Mouse (Mus musculus) midbrain, postnatal 0 days (tissue): Measurements from ENCODE around the gene Usp19. TPM values are rescaled to one million over a fixed set of nuclear protein-coding genes. Genes with fewer than 3 reads are reported as not detected.
A peak's percentile ranks its signal among the peaks of the same experiment; 100 is the strongest.

Experiments
- ATAC-seq: fragments of 200-750 bp; cut with Nextera tagmentation; 2 replicates; pipeline ENCODE4 v1.8.0; 2017; ENCODE audit warnings: moderate number of reproducible peaks, mild to moderate bottlenecking, moderate TSS enrichment, moderate library complexity; ENCODE audit not compliant: low FRiP score
- DNase-seq: peaks from one replicate; pipeline ENCODE4 v3.0.0-alpha.2; 2015; ENCODE audit warnings: low spot score
- H3K27ac ChIP-seq: fragments of 300-500 bp; sonication (generic); 2 replicates; pipeline ENCODE4 v1.5.1; 2014; ENCODE audit warnings: low read depth, mild to moderate bottlenecking, low read length, mixed read lengths
- H3K27me3 ChIP-seq: fragments of 300-500 bp; sonication (generic); 2 replicates; pipeline ENCODE4 v1.6.1; 2014; ENCODE audit warnings: low read length, control low read depth, mixed read lengths; ENCODE audit not compliant: insufficient read depth
- H3K36me3 ChIP-seq: fragments of 300-500 bp; sonication (generic); 2 replicates; pipeline ENCODE4 v1.6.1; 2014; ENCODE audit warnings: low read length, control low read depth, mixed read lengths; ENCODE audit not compliant: insufficient read depth
- H3K4me1 ChIP-seq: fragments of 300-500 bp; sonication (generic); 2 replicates; pipeline ENCODE4 v1.6.1; 2014; ENCODE audit warnings: mild to moderate bottlenecking, control low read depth, antibody characterized with exemption, low read length, mixed read lengths; ENCODE audit not compliant: insufficient read depth
- H3K4me2 ChIP-seq: fragments of 300-500 bp; sonication (generic); 2 replicates; pipeline ENCODE4 v1.6.1; 2014; ENCODE audit warnings: low read depth, mild to moderate bottlenecking, low read length, mixed read lengths; ENCODE audit not compliant: poor library complexity, severe bottlenecking
- H3K4me3 ChIP-seq: fragments of 300-500 bp; sonication (generic); 2 replicates; pipeline ENCODE4 v1.5.1; 2014; ENCODE audit warnings: low read depth, mild to moderate bottlenecking, low read length, moderate library complexity
- H3K9ac ChIP-seq: fragments of 300-500 bp; sonication (generic); replicated peaks from 2 replicates; pipeline ENCODE4 v1.6.1; 2014; ENCODE audit warnings: mild to moderate bottlenecking, low read length, moderate library complexity, mixed read lengths; ENCODE audit not compliant: poor library complexity, severe bottlenecking
- H3K9me3 ChIP-seq: fragments of 300-500 bp; sonication (generic); 2 replicates; pipeline ENCODE4 v1.6.1; 2016; ENCODE audit warnings: low read length, control low read depth
- CTCF ChIP-seq: IDR thresholded peaks from 2 replicates; pipeline ENCODE4 v1.5.1; 2016; ENCODE audit warnings: antibody characterized with exemption, mild to moderate bottlenecking
- WGBS: fragments of 180-500 bp; shearing (Covaris S2); extraction: QIAGEN DNeasy Blood & Tissue Kit; methylation state at CpG from one replicate; pipeline ENCODE4 v1.1.7; 2014; 5-methylcytosine and 5-hydroxymethylcytosine counted together
- polyA plus RNA-seq: library from polyadenylated mRNA; unstranded; fragments of >200 nt; fragmentation: Nextera tagmentation; extraction: Ambion mirVana; gene quantifications from 2 replicates; pipeline ENCODE4 v1.2.1, GENCODE M21; 2015
- total RNA-seq: library from RNA; depleted of rRNA; stranded (reverse); fragments of >200 nt; gene quantifications from 2 replicates; pipeline ENCODE4 v1.2.3, GENCODE M21; 2014

Gene Usp19
- total and polyA plus RNA-seq, 2 experiments from 2014 or later: 50.7 to 113 TPM

DNA sequence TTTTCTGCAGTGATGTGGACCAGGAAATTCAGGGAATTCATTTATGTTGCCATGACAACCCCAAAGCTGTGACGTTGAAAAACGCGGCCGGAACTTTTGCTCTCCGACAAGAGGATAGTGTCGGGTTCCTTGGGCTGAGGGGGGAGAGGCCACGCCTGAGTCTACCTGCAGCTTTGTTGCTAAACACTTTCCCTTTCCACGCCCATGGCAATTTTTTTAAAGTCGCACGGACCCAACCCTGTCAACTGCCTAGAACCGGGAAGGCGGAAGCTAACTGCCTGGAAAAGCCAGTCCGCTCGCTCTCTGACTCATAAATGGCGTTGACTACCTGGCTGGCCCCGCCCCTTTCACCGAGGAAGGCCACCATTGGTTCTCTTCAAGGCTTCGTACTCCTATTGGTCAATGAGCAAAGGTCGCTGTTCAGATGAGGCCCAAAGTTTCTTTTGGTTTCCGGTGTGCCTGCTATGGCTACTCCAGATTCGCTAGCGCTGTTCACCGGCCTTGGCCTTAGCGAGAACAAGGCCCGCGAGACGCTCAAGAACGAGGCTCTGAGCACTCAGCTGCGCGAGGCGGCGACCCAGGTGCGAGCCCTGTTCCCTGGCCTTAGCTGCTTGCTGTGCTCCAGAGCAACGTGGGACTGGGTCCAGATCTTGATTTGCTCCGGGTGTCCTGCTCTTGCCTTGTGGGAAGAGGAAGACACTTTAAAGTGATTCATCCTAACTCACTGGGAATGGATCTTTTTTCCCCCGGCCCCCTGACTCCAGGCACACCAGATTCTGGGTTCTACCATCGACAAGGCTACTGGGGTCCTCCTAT, 17.4 kb downstream of the Usp19 start, which contains the start of gene Qars:
TSS of gene Qars (plus strand) at position 88 of the 816 bp plus-strand sequence.
- Histone ChIP-seq H3K4me2 (peak within 1 kb of the TSS; percentile 77), H3K4me3 (peak within 1 kb of the TSS; percentile 45), H3K9me3 (no peaks in the 10 kb centered on the region), H3K9ac (peak within 1 kb of the TSS; percentile 55), H3K27ac (peak within 1 kb of the TSS; percentile 53), H3K27me3 (no peaks in the 10 kb centered on the region), H3K4me1 (peaks cover 9% of the 10 kb centered on the region; the same call in 1 of the 2 replicates), H3K36me3 (peaks cover 25% of the 10 kb centered on the region)
- DNase-seq: peak; percentile 97
- peak; percentile 95 for ATAC-seq
- TF ChIP-seq CTCF: no peak
- under 1% methylated on average over 37 of the region's 37 CpGs for WGBS

DNA sequence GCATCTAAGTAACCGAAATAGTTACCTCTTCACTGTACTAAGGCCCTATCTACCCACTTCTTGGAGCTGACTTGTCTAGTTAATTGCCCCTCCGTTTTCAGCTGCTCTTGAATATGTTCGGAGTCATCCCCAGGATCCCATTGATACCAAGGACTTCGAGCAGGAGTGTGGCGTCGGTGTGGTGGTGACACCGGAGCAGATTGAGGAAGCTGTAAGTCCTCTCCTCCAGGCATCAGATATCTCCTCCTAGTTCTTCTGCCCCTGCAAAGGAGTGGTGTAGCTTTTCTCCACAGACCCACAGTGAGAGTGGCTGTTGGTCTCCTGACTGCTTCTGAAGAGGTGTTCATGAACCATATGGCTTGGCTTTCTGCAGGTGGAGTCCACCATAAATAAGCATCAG, 18.4 kb downstream of the Usp19 start:
- Histone ChIP-seq H3K27ac (no peak overlapping the region), H3K9ac (peak overlapping the region; percentile 55; the same call in 1 of the 2 replicates), H3K4me3 (no peak overlapping the region; the same call in 1 of the 2 replicates), H3K9me3 (no peaks in the 10 kb centered on the region), H3K4me1 (peaks cover 9% of the 10 kb centered on the region; the same call in 1 of the 2 replicates), H3K36me3 (peaks cover 28% of the 10 kb centered on the region), H3K4me2 (peak overlapping the region; percentile 77), H3K27me3 (no peaks in the 10 kb centered on the region)
- 88% methylated on average over 7 of the region's 7 CpGs for WGBS
- ATAC-seq: no peak
- no peak for DNase-seq
- no peak for TF ChIP-seq CTCF

DNA sequence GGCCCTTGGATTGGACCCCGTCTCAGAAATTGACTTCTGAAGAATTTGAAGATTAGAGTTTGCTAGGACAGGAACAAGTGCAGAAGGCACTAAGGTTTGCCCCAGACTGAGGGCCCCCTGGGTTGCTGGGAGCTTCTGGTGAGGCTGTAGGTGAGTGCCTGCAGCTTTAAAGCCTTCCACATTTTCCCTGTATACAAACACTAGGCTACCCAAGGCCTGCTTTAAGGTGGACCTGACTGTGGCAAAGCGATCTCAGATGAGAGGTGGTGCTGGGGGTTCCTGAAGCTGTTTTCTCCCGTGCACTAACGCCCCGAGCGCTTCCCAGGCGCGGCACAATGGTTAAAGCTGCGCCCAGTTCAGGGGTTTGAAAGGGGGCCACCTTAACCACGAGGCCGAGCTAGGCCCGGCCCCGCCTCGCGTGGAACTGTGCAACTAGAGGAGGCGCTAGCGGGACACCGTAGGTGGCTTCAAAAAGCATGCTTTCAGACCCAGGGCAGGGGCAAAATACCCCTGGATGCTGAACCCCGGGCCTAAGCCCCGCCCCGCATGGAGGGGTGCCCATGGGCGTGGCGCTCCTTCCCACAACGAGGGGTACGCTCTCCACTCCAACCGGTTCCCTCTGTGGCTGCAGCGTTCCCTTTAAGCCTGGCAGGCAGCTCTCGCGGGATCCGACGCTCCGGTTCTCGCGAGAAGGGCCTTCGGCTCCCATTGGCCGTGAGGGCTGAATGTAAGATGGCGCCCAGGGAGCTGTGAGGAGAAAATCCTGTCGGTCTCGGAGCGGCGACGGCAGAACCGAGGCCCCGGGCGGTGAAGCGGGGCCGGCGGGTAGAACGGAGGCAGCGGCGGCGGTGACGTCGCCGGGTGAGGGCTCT, 26.2 kb downstream of the Usp19 start, which contains the start of gene Qrich1:
TSS of gene Qrich1 (plus strand) at position 427 of the 872 bp plus-strand sequence.
- no peaks in the 10 kb centered on the region for H3K27me3 ChIP-seq
- peak; percentile 31 for TF ChIP-seq CTCF
- H3K4me2 ChIP-seq: peak within 1 kb of the TSS; percentile 66
- ATAC-seq: peak; percentile 95
- peak; percentile 99 for DNase-seq
- H3K9ac ChIP-seq: peak within 1 kb of the TSS; percentile 86
- H3K36me3 ChIP-seq: peaks cover 32% of the 10 kb centered on the region
- H3K27ac ChIP-seq: peak within 1 kb of the TSS; percentile 99
- whole genome bisulfite sequencing: under 1% methylated on average over 49 of the region's 55 CpGs
- H3K4me3 ChIP-seq: peak within 1 kb of the TSS; percentile 93
- H3K4me1 ChIP-seq: peaks cover 15% of the 10 kb centered on the region; the same call in 1 of the 2 replicates
- no peaks in the 10 kb centered on the region for H3K9me3 ChIP-seq

DNA sequence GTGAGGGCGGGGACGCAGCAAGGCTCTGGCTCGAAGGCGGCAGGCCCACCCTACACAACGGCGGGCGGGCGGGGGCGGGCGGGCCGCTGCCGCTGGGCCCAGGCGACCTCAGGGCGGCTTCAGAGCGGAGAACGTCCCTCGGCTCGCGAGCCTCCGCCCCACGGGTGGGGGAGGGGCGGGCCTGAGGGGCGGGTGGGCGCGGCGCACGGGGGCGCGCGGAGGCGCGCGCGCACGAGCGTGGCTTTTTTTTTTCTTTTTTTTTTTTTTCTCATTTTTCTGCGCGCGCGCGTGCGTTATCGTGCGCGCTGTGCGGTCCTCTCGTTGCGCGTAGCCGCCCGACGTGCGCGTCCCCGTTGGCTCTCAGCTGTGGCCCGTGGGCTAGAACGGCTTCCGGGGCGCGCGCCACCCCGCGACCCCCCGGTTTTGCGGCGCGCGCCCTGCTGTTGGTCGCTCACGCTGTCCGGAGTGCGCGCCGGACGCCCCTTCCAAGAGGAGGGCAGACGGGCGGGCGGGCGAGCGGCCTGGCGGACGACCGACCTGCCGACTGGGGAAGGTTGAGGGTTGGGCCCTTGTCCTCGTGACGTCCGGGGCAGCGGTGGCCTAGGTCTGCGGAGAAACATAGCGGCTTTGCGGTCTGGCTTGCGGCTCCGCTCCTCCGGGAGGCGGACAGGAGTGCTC, 27.0 kb downstream of the Usp19 start:
- H3K27me3 ChIP-seq: no peaks in the 10 kb centered on the region
- H3K9ac ChIP-seq: peak overlapping the region; percentile 86
- H3K4me2 ChIP-seq: peak overlapping the region; percentile 66
- H3K36me3 ChIP-seq: peaks cover 24% of the 10 kb centered on the region
- H3K4me1 ChIP-seq: peaks cover 15% of the 10 kb centered on the region; the same call in 1 of the 2 replicates
- DNase-seq (peak; percentile 92), ATAC-seq (peak; percentile 76)
- WGBS: 2% methylated on average over 68 of the region's 95 CpGs
- TF ChIP-seq CTCF: no peak
- no peaks in the 10 kb centered on the region for H3K9me3 ChIP-seq
- peak overlapping the region; percentile 99 for H3K27ac ChIP-seq
- peak overlapping the region; percentile 93 for H3K4me3 ChIP-seq

DNA sequence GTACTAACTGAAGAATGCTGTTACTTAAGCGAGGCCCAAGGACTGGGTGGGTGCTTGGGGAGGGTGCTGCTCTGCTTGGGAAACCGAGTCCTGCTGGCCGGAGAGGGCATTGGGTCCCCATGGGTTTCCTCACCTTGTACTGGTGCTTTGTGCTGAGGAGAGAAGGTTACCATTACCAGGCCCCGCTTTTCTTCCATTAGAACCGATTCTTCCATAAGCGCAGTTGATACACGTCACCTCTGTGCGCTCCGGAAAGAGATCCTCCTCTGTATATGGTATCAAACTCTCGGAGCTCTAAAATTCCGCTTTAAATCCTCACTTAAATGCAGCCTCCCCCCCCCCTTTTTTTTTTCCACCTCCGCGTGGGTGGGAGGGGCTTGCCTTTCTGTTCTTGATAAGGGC, 27.5 kb downstream of the Usp19 start:
- peak; percentile 70 for DNase-seq
- TF ChIP-seq CTCF: no peak

More for the DNA sequence above, 27.5 kb downstream of the Usp19 start:
- WGBS: under 1% methylated on average over 13 of the region's 13 CpGs
- peaks cover 19% of the 10 kb centered on the region for H3K36me3 ChIP-seq
- H3K9me3 ChIP-seq: no peaks in the 10 kb centered on the region
- peaks cover 15% of the 10 kb centered on the region; the same call in 1 of the 2 replicates for H3K4me1 ChIP-seq
- ATAC-seq: 0 out of 2 replicates have a peak, but pooled peaks have one; percentile 22
- H3K27me3 ChIP-seq: no peaks in the 10 kb centered on the region
- peak overlapping the region; percentile 93 for H3K4me3 ChIP-seq
- H3K4me2 ChIP-seq: peak overlapping the region; percentile 66
- peak overlapping the region; percentile 86 for H3K9ac ChIP-seq
- peak overlapping the region; percentile 99 for H3K27ac ChIP-seq
